Mouse (Mus musculus) intestine, embryonic 15.5 days (tissue): ENCODE measurements at regions not wholly inside any gene's neighbourhood (a gene's known extent, or its start where the extent isn't known, plus 50 kb on each side); places are given as distances from the start of the nearest gene placed in this dataset.

Source experiments
- ATAC-seq: fragments of 200-750 bp; cut with Nextera tagmentation; 2 replicates; pipeline ENCODE4 v1.8.0; 2017; ENCODE audit warnings: moderate TSS enrichment, moderate library complexity
- H3K27ac ChIP-seq: fragments of 300-500 bp; sonication (generic); 2 replicates; pipeline ENCODE4 v1.5.1; 2015; ENCODE audit warnings: mild to moderate bottlenecking, inconsistent platforms
- H3K27me3 ChIP-seq: fragments of 300-500 bp; sonication (generic); replicated peaks from 2 replicates; pipeline ENCODE4 v1.6.1; 2015; ENCODE audit warnings: inconsistent platforms
- H3K36me3 ChIP-seq: fragments of 300-500 bp; sonication (generic); 2 replicates; pipeline ENCODE4 v1.6.1; 2015; ENCODE audit warnings: inconsistent platforms
- H3K4me1 ChIP-seq: fragments of 300-500 bp; sonication (generic); replicated peaks from 2 replicates; pipeline ENCODE4 v1.6.1; 2015; ENCODE audit warnings: inconsistent platforms
- H3K4me2 ChIP-seq: fragments of 300-500 bp; sonication (generic); replicated peaks from 2 replicates; pipeline ENCODE4 v1.6.1; 2015; ENCODE audit warnings: mild to moderate bottlenecking, inconsistent platforms
- H3K4me3 ChIP-seq: fragments of 300-500 bp; sonication (generic); replicated peaks from 2 replicates; pipeline ENCODE4 v1.5.1; 2015; ENCODE audit warnings: inconsistent platforms
- H3K9ac ChIP-seq: fragments of 300-500 bp; sonication (generic); 2 replicates; pipeline ENCODE4 v1.6.1; 2015; ENCODE audit warnings: inconsistent platforms
- H3K9me3 ChIP-seq: fragments of 300-500 bp; sonication (generic); 2 replicates; pipeline ENCODE4 v1.6.1; 2016; ENCODE audit warnings: inconsistent platforms
- WGBS: fragments of 180-500 bp; shearing (Covaris S2); methylation state at CpG from one replicate; pipeline ENCODE4 v1.1.7; 2015; 5-methylcytosine and 5-hydroxymethylcytosine counted together

- no peak overlapping the region for H3K4me3 ChIP-seq
- no peak overlapping the region for H3K4me2 ChIP-seq
- 86% methylated on average over 1 of the region's 1 CpGs for WGBS
- H3K27me3 ChIP-seq: no peaks in the 10 kb centered on the region
- no peak overlapping the region for H3K27ac ChIP-seq
- no peak overlapping the region for H3K9ac ChIP-seq
- ATAC-seq: no peak
- H3K4me1 ChIP-seq: no peaks in the 10 kb centered on the region
- no peaks in the 10 kb centered on the region for H3K9me3 ChIP-seq
- H3K36me3 ChIP-seq: no peaks in the 10 kb centered on the region
Measured at GRCm38 (mm10) chr13:25695956-25696355, 425.7 kb upstream of the Nrsn1 start.

- Histone ChIP-seq H3K4me1 (no peaks in the 10 kb centered on the region), H3K4me2 (no peak overlapping the region), H3K9ac (no peak overlapping the region), H3K36me3 (no peaks in the 10 kb centered on the region), H3K27me3 (no peaks in the 10 kb centered on the region), H3K9me3 (no peaks in the 10 kb centered on the region), H3K27ac (no peak overlapping the region), H3K4me3 (no peak overlapping the region)
- ATAC-seq: no peak
- WGBS: 86% methylated on average over 14 of the region's 14 CpGs
Measured at GRCm38 (mm10) chr13:25695017-25695604, 424.8 kb upstream of the Nrsn1 start.

GRCm38 (mm10) chr13:25678221-25678735 lies 408.0 kb upstream of the Nrsn1 start:
- H3K27ac ChIP-seq: no peak overlapping the region
- WGBS: 77% methylated on average over 2 of the region's 2 CpGs
- no peaks in the 10 kb centered on the region for H3K4me1 ChIP-seq
- no peak for ATAC-seq
- no peaks in the 10 kb centered on the region for H3K9me3 ChIP-seq
- no peak overlapping the region for H3K9ac ChIP-seq
- H3K36me3 ChIP-seq: no peaks in the 10 kb centered on the region
- no peak overlapping the region for H3K4me3 ChIP-seq
- H3K4me2 ChIP-seq: no peak overlapping the region
- H3K27me3 ChIP-seq: no peaks in the 10 kb centered on the region

GRCm38 (mm10) chr13:25675208-25675607 lies 404.9 kb upstream of the Nrsn1 start:
- no peaks in the 10 kb centered on the region for H3K27me3 ChIP-seq
- no peaks in the 10 kb centered on the region for H3K9me3 ChIP-seq
- ATAC-seq: no peak
- no peak overlapping the region for H3K9ac ChIP-seq
- no peak overlapping the region for H3K27ac ChIP-seq
- no peaks in the 10 kb centered on the region for H3K4me1 ChIP-seq
- H3K36me3 ChIP-seq: no peaks in the 10 kb centered on the region
- no peak overlapping the region for H3K4me2 ChIP-seq
- no peak overlapping the region for H3K4me3 ChIP-seq
- WGBS: 90% methylated on average over 6 of the region's 6 CpGs

GRCm38 (mm10) chr13:25666022-25666421 lies 395.7 kb upstream of the Nrsn1 start:
- 85% methylated on average over 3 of the region's 3 CpGs for WGBS
- H3K4me1 ChIP-seq: no peaks in the 10 kb centered on the region
- H3K36me3 ChIP-seq: no peaks in the 10 kb centered on the region
- ATAC-seq: no peak
- no peak overlapping the region for H3K4me2 ChIP-seq
- H3K9ac ChIP-seq: no peak overlapping the region
- H3K4me3 ChIP-seq: no peak overlapping the region
- no peaks in the 10 kb centered on the region for H3K9me3 ChIP-seq
- no peak overlapping the region for H3K27ac ChIP-seq
- no peaks in the 10 kb centered on the region for H3K27me3 ChIP-seq

GRCm38 (mm10) chr13:25664963-25665606 lies 394.8 kb upstream of the Nrsn1 start:
- H3K9ac ChIP-seq: no peak overlapping the region
- no peak overlapping the region for H3K4me3 ChIP-seq
- 81% methylated on average over 2 of the region's 2 CpGs for WGBS
- no peak overlapping the region for H3K27ac ChIP-seq
- no peak overlapping the region for H3K4me2 ChIP-seq
- H3K9me3 ChIP-seq: no peaks in the 10 kb centered on the region
- no peaks in the 10 kb centered on the region for H3K36me3 ChIP-seq
- no peak for ATAC-seq
- no peaks in the 10 kb centered on the region for H3K4me1 ChIP-seq
- no peaks in the 10 kb centered on the region for H3K27me3 ChIP-seq

- no peak overlapping the region for H3K9ac ChIP-seq
- no peaks in the 10 kb centered on the region for H3K9me3 ChIP-seq
- H3K27me3 ChIP-seq: no peaks in the 10 kb centered on the region
- no peak for ATAC-seq
- H3K4me2 ChIP-seq: no peak overlapping the region
- H3K27ac ChIP-seq: no peak overlapping the region
- no peak overlapping the region for H3K4me3 ChIP-seq
- H3K4me1 ChIP-seq: no peaks in the 10 kb centered on the region
- WGBS: 96% methylated on average over 1 of the region's 1 CpGs
- no peaks in the 10 kb centered on the region for H3K36me3 ChIP-seq
Measured at GRCm38 (mm10) chr13:25648430-25648786, 378.1 kb upstream of the Nrsn1 start.

- Histone ChIP-seq H3K27ac (no peak overlapping the region), H3K4me2 (no peak overlapping the region), H3K4me3 (no peak overlapping the region), H3K27me3 (no peaks in the 10 kb centered on the region), H3K9me3 (no peaks in the 10 kb centered on the region), H3K36me3 (no peaks in the 10 kb centered on the region), H3K4me1 (no peaks in the 10 kb centered on the region), H3K9ac (no peak overlapping the region)
- WGBS: 79% methylated on average over 3 of the region's 3 CpGs
- no peak for ATAC-seq
Measured at GRCm38 (mm10) chr13:25647711-25648429, 377.6 kb upstream of the Nrsn1 start.

- H3K27me3 ChIP-seq: no peaks in the 10 kb centered on the region
- H3K4me2 ChIP-seq: no peak overlapping the region
- ATAC-seq: no peak
- no peaks in the 10 kb centered on the region for H3K4me1 ChIP-seq
- no peak overlapping the region for H3K27ac ChIP-seq
- H3K4me3 ChIP-seq: no peak overlapping the region
- 19% methylated on average over 6 of the region's 6 CpGs for WGBS
- no peaks in the 10 kb centered on the region for H3K36me3 ChIP-seq
- H3K9ac ChIP-seq: no peak overlapping the region
- no peaks in the 10 kb centered on the region for H3K9me3 ChIP-seq
Measured at GRCm38 (mm10) chr13:25639522-25640291, 369.4 kb upstream of the Nrsn1 start.

- Histone ChIP-seq H3K4me3 (no peak overlapping the region), H3K4me1 (no peaks in the 10 kb centered on the region), H3K27me3 (no peaks in the 10 kb centered on the region), H3K9me3 (no peaks in the 10 kb centered on the region), H3K36me3 (no peaks in the 10 kb centered on the region), H3K9ac (no peak overlapping the region), H3K27ac (no peak overlapping the region), H3K4me2 (no peak overlapping the region)
- no peak for ATAC-seq
- 69% methylated on average over 4 of the region's 4 CpGs for WGBS
Measured at GRCm38 (mm10) chr13:25629466-25629865, 359.2 kb upstream of the Nrsn1 start.

- Histone ChIP-seq H3K4me3 (no peak overlapping the region), H3K9ac (no peak overlapping the region), H3K27me3 (no peaks in the 10 kb centered on the region), H3K4me2 (no peak overlapping the region), H3K9me3 (no peaks in the 10 kb centered on the region), H3K27ac (no peak overlapping the region), H3K4me1 (no peaks in the 10 kb centered on the region), H3K36me3 (no peaks in the 10 kb centered on the region)
- no peak for ATAC-seq
- 67% methylated on average over 4 of the region's 4 CpGs for WGBS
Measured at GRCm38 (mm10) chr13:25617578-25617977, 347.3 kb upstream of the Nrsn1 start.

- WGBS: 38% methylated on average over 4 of the region's 4 CpGs
Measured at GRCm38 (mm10) chr13:25611986-25612385, 341.7 kb upstream of the Nrsn1 start.

More at GRCm38 (mm10) chr13:25611986-25612385, 341.7 kb upstream of the Nrsn1 start:
- H3K9me3 ChIP-seq: no peaks in the 10 kb centered on the region
- no peak overlapping the region for H3K27ac ChIP-seq
- H3K9ac ChIP-seq: no peak overlapping the region
- H3K4me2 ChIP-seq: no peak overlapping the region
- no peaks in the 10 kb centered on the region for H3K27me3 ChIP-seq
- ATAC-seq: no peak
- H3K4me3 ChIP-seq: no peak overlapping the region
- no peaks in the 10 kb centered on the region for H3K4me1 ChIP-seq
- no peaks in the 10 kb centered on the region for H3K36me3 ChIP-seq
